Mouse (Mus musculus) regulatory T cell (primary cell): ENCODE measurements around the gene Shank3.

Source experiments
- in situ Hi-C: fragments of 300-600 bp; cut with MboI, MseI; formaldehyde crosslinking; loops from one replicate; pipeline ENCODE4 v1.15.1; 2025; ENCODE audit warnings: high pct_unique_total_duplicates

Gene Shank3

DNA sequence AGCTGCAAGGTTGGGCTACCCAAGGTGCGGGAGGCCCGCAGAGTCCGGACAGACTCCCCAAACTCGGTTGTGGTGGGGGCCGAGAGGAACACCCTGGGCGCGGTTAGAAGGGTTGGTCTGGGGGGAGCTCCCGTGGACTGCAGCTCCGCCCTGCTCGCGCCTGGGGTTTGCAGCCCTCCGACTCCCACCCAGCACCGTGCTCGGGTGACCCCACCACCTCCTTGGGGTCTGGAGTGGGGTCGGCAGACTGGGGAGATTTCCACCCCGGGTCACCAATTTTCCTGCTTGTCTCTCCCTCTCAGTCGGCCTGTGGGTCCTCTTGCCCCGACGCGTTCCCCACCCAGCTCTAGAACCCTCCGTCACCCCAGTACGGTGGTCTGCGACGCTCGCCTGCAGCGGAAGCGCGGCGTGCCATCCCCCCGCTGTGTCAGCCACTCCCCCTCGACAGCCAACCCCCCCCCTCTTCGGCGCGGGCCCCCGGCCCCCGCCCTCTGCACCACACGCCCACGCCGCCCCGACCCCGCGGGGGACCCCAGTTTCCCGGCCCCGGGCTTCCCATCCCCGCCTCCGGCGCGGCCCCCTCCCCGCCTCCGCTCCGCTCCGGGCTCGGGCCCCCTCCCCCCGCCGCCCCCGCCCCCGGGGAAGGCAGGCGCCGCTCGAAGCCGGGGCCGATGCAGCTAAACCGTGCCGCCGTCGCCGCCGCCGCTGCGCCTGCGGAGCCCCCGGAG is at the start of gene Shank3:
TSS of gene Shank3 (plus strand) at position 663 of the 728 bp plus-strand sequence.
- in situ Hi-C loops: no loop called here

- in situ Hi-C loops: no loop called here
Observed at GRCm38 (mm10) chr15:89452906-89453864, 46.2 kb upstream of the Shank3 start.

DNA sequence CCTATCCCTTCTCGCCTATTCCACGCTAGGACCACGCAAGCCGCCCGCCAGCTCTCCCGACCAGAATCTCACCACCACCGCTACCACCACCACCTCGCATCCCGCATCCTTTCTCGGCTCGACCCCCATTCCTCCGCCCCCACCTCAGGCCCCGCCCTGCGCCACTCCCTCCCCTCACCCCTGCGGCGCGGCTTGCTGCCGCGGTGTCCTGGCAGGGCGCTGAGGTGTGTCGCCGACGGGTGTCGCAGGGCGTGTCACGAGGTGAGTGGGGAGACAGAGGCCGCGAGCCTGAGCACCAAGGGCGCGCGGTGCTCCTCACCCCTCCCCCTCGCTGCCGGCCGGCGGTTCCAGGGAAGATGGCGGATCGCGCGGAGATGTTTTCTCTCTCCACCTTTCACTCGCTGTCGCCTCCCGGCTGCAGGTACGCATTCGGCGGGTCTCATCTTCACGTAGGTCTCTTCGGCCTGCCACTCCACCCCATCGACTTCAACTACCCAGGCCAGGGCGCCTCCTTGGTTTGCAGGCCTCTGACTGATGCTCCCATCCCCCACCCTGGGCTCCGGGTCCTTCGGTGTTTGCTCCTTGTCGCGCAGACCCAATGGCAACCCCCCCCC is 45.5 kb upstream of the Shank3 start, which contains the start of gene Mapk8ip2:
TSS of gene Mapk8ip2 (plus strand) at position 49 of the 614 bp plus-strand sequence.
- in situ Hi-C loops: no loop called here

- in situ Hi-C loops: no loop called here
Observed at GRCm38 (mm10) chr15:89454857-89455256, 44.6 kb upstream of the Shank3 start.

DNA sequence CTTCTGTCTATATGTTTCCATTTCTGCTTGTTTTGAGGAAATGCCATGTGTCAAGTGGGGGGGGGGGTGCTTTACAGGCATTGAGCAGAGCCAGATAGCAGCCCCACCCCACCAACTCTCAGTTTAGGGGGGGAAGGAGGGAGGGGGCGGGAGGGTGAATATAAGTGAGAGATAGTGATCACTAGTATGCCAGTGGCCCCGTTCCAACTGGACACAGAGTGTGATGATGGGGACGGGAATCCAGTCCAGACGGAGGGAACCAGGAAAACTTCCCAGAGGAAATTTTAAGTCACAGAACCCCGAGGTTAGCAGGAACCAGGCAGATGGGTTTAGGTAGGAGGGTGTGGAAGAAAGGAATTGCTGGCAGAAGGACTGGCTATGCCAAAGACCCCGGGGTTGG is 43.8 kb upstream of the Shank3 start:
- in situ Hi-C loops: no loop called here

DNA sequence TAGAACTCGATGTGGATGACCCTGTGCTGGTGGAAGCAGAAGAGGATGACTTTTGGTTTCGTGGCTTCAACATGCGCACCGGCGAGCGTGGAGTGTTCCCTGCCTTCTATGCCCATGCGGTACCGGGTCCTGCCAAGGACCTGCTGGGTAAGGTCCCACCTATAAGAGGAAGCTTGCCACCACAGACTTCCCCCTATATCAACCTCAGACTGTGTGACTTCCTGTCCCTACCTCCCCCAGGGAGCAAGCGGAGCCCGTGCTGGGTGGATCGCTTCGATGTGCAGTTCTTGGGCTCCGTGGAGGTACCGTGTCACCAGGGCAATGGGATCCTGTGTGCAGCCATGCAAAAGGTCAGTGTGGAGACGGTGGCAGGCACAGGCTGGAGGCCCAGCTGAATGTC is 40.5 kb upstream of the Shank3 start:
- in situ Hi-C loops: no loop called here

DNA sequence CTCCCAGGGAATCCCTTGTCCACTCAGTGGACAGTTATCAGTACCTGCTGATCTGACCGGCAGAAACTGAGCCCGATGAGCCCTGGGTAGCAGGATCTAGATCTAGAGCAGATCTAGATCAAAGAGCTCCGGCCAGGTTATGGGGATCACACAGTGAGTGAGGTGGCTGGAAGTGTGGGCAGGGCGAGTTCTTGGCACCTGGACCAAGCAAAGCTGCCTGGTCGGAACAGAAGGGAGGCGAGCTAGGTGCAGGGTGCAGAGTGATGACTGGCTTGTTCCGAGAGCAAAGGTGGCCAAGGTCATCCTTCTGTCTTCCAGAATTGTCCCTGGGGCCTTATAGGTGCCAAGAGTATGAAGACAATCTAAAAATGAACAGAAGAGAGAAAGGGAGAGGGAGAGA is 39.6 kb upstream of the Shank3 start:
- in situ Hi-C loops: no loop called here

DNA sequence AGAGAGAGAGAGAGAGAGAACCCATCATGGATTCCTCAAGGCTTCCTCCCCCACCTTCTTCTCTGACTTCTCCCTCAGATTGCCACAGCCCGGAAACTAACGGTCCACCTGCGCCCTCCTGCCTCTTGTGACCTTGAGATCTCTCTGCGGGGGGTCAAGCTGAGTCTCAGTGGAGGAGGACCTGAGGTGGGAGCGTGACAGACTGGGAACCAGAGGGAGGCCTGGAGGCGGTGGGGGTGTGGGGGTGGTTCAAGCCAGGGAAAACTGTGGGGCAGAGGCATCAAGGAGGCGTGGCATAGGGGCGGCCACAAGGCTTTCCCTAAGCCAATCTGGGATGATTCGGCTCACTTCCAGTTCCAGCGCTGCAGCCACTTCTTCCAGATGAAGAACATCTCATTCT is 39.1 kb upstream of the Shank3 start:
- in situ Hi-C loops: no loop called here

DNA sequence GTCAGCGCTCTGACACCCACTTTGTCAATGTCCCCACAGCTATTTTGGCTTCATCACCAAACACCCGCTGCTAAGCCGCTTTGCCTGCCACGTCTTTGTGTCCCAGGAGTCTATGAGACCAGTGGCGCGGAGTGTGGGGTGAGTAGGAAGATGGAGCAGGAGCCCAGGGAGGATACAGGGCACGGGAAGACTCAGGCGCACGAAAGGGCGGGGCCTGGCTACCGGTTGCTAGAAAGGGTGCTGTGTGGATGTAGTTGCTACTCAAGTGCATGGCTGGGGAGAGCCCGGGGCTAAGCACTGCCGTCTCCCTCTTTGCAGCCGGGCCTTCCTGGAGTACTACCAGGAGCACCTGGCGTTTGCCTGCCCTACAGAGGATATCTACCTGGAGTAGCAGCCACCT is 38.1 kb upstream of the Shank3 start:
- in situ Hi-C loops: no loop called here

DNA sequence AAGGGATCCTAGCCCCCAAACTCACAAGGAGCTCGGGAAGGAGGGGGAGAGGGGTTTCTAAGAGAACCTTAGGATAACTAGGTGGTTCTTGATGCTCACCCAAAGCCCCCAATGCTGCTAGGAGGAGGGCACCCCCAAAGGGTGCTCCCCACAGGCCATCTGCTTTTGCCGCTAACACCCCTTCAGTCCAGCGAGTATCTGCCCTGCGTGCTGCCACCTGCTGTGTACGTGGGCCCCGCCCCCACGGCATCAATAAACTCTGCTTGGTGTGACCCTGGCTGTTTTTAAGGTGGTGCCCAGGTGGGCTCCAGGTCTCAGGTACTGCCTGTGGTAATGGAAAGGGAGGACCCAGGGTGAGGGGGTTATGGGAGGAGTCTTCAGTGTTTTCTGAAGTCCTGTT is 37.2 kb upstream of the Shank3 start:
- in situ Hi-C loops: no loop called here

DNA sequence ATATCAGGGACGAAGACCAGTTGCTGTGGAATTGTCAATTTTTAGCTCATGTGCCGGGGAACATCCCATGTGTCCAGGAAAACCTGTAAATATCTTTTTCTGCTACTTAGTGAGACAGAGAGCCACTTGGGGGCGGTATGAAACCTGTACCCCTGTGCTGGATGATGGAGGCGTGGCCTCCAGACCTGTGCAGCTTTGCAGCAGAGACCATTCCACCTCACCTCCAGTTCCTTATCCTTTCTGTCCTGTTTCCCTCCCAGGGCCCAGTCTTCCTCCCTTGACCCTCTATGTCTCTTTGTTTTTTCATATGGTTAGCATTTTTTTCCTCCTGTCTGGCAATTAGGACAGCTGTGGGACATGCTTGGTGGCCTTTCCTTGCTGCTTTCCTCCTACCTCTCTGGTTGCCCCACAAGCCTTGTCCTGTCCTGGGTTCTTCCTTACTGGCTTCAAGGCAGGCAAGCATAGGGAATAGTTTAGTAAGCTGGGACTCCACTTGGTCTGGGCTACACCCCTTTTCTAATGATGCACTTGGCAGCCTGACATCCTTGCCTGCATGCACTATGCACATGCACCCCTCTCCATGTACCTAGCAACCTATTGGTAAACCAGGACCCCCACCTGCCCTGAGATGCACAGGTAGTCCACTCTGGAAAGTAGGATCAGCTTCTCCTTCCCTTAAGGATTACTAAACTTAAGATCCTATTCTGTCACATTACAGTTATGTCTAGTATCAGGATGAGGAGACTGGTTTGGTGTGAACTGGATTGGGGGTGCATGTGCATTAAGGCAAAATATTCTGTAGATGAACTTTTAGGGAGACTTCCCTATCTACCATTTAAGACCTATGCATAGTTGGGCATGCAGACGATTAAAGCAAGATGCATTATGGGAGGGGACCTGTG is 35.8 kb upstream of the Shank3 start:
- in situ Hi-C loops: no loop called here

DNA sequence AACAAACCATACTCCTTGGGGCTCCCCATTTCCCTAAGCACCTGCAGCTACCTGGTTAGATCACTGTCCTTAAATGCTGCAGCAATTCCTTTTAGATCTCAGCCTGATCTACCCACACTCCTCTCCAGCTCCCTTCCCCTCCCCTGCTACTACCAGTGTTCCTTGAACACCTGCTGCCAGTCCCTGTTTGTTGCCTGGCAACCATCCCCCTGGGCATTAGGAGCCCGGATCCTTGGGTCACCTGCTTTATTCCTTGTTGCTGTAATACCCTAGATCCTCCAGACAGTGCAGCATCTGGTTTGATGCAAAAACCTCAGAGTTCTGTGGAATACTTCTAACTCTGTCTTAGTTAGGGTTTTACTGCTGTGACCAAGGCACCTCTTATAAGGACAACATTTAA is 34.4 kb upstream of the Shank3 start:
- in situ Hi-C loops: no loop called here

DNA sequence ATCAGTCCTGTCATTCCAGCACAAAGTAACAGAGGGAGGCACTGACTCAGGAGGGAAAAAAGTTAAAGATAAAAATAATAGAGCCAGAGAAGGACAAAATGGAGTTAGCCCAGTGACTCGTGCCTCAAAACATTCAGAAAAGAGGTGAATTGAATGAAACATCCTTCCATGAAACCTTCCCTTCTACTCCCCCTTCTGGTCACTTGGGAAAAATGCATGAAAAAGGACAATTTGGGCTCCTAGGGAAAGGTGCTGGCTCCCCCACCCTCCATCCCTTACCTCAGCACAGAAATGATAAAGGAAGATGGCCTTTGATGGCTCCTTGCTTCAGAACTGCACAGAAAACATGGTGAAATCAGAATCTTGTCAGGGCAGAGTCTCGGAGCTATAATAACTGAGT is 30.8 kb upstream of the Shank3 start:
- in situ Hi-C loops: no loop called here

- in situ Hi-C loops: no loop called here
Observed at GRCm38 (mm10) chr15:89471476-89471875, 27.9 kb upstream of the Shank3 start.

DNA sequence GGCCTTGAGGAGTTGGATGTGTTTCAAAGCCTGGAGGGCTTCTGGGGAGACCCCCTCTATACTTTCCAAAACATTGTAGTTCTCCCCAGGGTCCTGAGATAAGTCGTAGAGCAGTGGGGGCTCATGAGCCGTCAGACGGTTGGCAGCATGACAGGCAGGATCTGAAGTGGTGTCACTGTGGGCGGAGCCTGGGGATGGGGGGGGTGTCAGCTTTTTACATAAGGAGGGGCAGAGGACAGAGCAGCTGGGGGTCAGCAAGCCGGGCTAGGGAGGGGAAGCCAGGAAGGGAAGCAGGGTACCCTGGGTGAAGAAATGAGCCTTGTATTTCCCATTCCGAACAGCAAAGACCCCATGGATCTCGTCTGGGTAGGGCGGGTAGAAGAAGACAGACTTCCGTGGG is 26.1 kb upstream of the Shank3 start:
- in situ Hi-C loops: no loop called here

DNA sequence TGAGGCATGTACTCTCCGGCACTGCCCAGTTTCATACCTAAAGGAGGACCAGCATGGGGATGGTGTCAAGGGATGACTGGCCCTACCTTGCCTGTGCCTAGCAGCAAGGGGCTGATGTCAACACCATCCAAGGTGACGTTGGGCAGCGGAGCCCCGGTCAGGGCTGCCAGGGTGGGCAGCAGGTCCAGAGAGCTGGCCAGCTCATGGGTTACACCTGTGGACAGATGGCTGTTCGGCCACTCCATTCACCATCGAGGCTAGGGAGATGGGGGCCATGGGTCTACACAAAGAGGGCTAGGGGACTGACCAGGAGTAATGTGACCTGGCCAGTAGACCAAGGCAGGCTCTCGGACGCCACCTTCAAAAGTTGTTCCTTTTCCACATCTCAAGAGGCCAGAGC is 25.5 kb upstream of the Shank3 start:
- in situ Hi-C loops: no loop called here

- in situ Hi-C loops: no loop called here
Observed at GRCm38 (mm10) chr15:89474596-89475292, 24.7 kb upstream of the Shank3 start.

DNA sequence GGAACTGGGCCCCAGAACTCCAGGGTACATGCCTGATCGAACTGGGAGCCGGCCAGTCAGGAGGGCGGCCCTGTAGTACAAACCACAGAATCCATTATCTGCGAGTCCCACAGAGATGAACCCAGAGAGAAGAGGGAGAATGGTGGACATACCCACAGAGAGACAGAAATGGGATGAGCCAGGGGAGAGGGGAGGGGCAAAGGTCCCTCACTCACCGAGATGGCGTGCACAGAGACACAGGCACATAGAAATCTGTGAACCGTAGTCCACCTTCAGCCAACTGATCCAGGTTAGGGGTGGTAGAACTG is 24.2 kb upstream of the Shank3 start:
- in situ Hi-C loops: no loop called here

GRCm38 (mm10) chr15:89475611-89476474 is 23.6 kb upstream of the Shank3 start:
- in situ Hi-C loops: no loop called here

DNA sequence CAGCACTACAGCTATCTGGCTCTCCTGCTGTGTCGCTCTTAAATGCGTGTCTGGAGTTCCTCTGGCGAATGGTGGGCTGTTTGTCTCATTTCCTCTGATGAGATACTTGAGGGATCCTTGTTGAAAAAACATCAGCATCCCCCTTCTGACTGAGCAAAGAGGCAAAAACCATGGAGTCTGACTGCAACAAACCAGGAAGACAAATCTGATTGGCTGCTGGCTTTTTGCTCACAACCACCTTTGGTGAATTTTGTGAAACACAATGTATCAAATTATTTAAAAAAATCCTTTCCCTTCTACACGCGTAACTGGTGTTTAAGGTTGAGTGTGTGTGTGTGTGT is 23.0 kb upstream of the Shank3 start:
- in situ Hi-C loops: no loop called here
